Mouse (Mus musculus) thymus, adult 2 months (tissue): ENCODE data around the gene Zc3h12c. TPM values are rescaled to one million over a fixed set of nuclear protein-coding genes. Genes with fewer than 3 reads are reported as not detected.

Experiments
- DNase-seq: peaks from one replicate; pipeline ENCODE4 v3.0.0; 2021
- H3K27ac ChIP-seq: fragments of 200-500 bp; 2 replicates; pipeline ENCODE4 v1.5.1; 2012; ENCODE audit warnings: low read length, control low read depth; ENCODE audit not compliant: control insufficient read depth, insufficient read depth
- H3K27me3 ChIP-seq: fragments of 200-500 bp; 2 replicates; pipeline ENCODE4 v1.6.1; 2012; ENCODE audit warnings: mild to moderate bottlenecking, low read length, moderate library complexity, mixed read lengths; ENCODE audit not compliant: control insufficient read depth, insufficient read depth
- H3K36me3 ChIP-seq: fragments of 200-500 bp; 2 replicates; pipeline ENCODE4 v1.6.1; 2012; ENCODE audit warnings: mild to moderate bottlenecking, low read length, moderate library complexity; ENCODE audit not compliant: control insufficient read depth, insufficient read depth
- H3K4me1 ChIP-seq: fragments of 200-500 bp; replicated peaks from 2 replicates; pipeline ENCODE4 v1.6.1; 2012; ENCODE audit warnings: low read length; ENCODE audit not compliant: control insufficient read depth, insufficient read depth
- H3K4me3 ChIP-seq: fragments of 200-500 bp; 2 replicates; pipeline ENCODE4 v1.5.1; 2012; ENCODE audit warnings: mild to moderate bottlenecking, low read length, control low read depth, moderate library complexity; ENCODE audit not compliant: control insufficient read depth, insufficient read depth
- CTCF ChIP-seq: fragments of 200-500 bp; IDR thresholded peaks from 2 replicates; pipeline ENCODE4 v1.5.1; 2012; ENCODE audit warnings: mild to moderate bottlenecking, control low read depth, low read length, moderate library complexity, borderline replicate concordance; ENCODE audit not compliant: control insufficient read depth, poor library complexity, insufficient read depth; ENCODE audit errors: extremely low read depth
- POLR2A ChIP-seq: fragments of 200-500 bp; IDR thresholded peaks from 2 replicates; pipeline ENCODE4 v1.6.1; 2012; ENCODE audit warnings: mild to moderate bottlenecking, low read length, control low read depth, moderate library complexity; ENCODE audit not compliant: control insufficient read depth, poor library complexity, insufficient read depth; ENCODE audit errors: extremely low read depth
- WGBS: fragments of 180-500 bp; shearing (Covaris S2); methylation state at CpG from one replicate; pipeline ENCODE4 v1.1.7; 2018; 5-methylcytosine and 5-hydroxymethylcytosine counted together
- polyA plus RNA-seq: library from polyadenylated mRNA; depleted of rRNA; stranded (reverse); fragments of >200 nt; gene quantifications from 2 replicates; pipeline ENCODE4 v1.2.3, GENCODE M21; 2012

The Zc3h12c gene
- polyA plus RNA-seq, 1 experiment: 1.5 TPM

GRCm38 (mm10) chr9:52180851-52181250 lies 12.5 kb upstream of the Zc3h12c start:
- H3K4me1 ChIP-seq: no peaks in the 10 kb centered on the region
- H3K27me3 ChIP-seq: no peaks in the 10 kb centered on the region
- no peak for DNase-seq
- H3K36me3 ChIP-seq: no peaks in the 10 kb centered on the region
- no peak overlapping the region for H3K4me3 ChIP-seq
- H3K27ac ChIP-seq: no peak overlapping the region
- WGBS: 92% methylated on average over 6 of the region's 6 CpGs
- no peak for TF ChIP-seq CTCF
- no peak for TF ChIP-seq POLR2A

- Histone ChIP-seq H3K27ac (no peak overlapping the region), H3K27me3 (no peaks in the 10 kb centered on the region), H3K36me3 (no peaks in the 10 kb centered on the region), H3K4me3 (no peak overlapping the region), H3K4me1 (no peaks in the 10 kb centered on the region)
- DNase-seq: no peak
- TF ChIP-seq CTCF (no peak), POLR2A (no peak)
- 52% methylated on average over 4 of the region's 4 CpGs for WGBS
Measured at GRCm38 (mm10) chr9:52175257-52175859, 7.0 kb upstream of the Zc3h12c start.

GRCm38 (mm10) chr9:52174671-52175111 lies 6.3 kb upstream of the Zc3h12c start:
- no peak for DNase-seq
- no peak overlapping the region for H3K27ac ChIP-seq
- WGBS: 59% methylated on average over 4 of the region's 4 CpGs
- no peaks in the 10 kb centered on the region for H3K36me3 ChIP-seq
- no peak overlapping the region for H3K4me3 ChIP-seq
- no peaks in the 10 kb centered on the region for H3K4me1 ChIP-seq
- no peak for TF ChIP-seq POLR2A
- no peak for TF ChIP-seq CTCF
- no peaks in the 10 kb centered on the region for H3K27me3 ChIP-seq

GRCm38 (mm10) chr9:52173937-52174336 lies 5.6 kb upstream of the Zc3h12c start:
- 91% methylated on average over 2 of the region's 2 CpGs for WGBS
- no peaks in the 10 kb centered on the region for H3K36me3 ChIP-seq
- H3K27ac ChIP-seq: no peak overlapping the region
- TF ChIP-seq POLR2A: no peak
- TF ChIP-seq CTCF: no peak
- DNase-seq: no peak
- H3K4me1 ChIP-seq: peaks cover under 1% of the 10 kb centered on the region; the same call in 1 of the 2 replicates
- H3K4me3 ChIP-seq: no peak overlapping the region
- H3K27me3 ChIP-seq: no peaks in the 10 kb centered on the region

GRCm38 (mm10) chr9:52172550-52172949 lies 4.2 kb upstream of the Zc3h12c start:
- Histone ChIP-seq H3K27ac (no peak overlapping the region), H3K4me1 (peaks cover 8% of the 10 kb centered on the region), H3K27me3 (no peaks in the 10 kb centered on the region; the same call in 1 of the 2 replicates), H3K36me3 (no peaks in the 10 kb centered on the region), H3K4me3 (no peak overlapping the region)
- TF ChIP-seq POLR2A (no peak), CTCF (no peak)
- no peak for DNase-seq
- WGBS: 16% methylated on average over 7 of the region's 7 CpGs

- Histone ChIP-seq H3K27me3 (no peaks in the 10 kb centered on the region; the same call in 1 of the 2 replicates), H3K4me3 (no peak overlapping the region), H3K36me3 (no peaks in the 10 kb centered on the region), H3K27ac (no peak overlapping the region), H3K4me1 (peaks cover 9% of the 10 kb centered on the region)
- no peak for DNase-seq
- TF ChIP-seq CTCF: no peak
- no peak for TF ChIP-seq POLR2A
- WGBS: 90% methylated on average over 6 of the region's 6 CpGs
Measured at GRCm38 (mm10) chr9:52170671-52171070, 2.3 kb upstream of the Zc3h12c start.
